Mouse (Mus musculus) urinary bladder, postnatal 36 days (tissue): ENCODE data around the gene Itpkb.
A peak's percentile ranks its signal among the peaks of the same experiment; 100 is the strongest.

Experiments
- DNase-seq, 2 experiments: peaks; one replicate each; pipeline ENCODE4 v3.0.0; 2022; ENCODE audit warnings: low spot score in 2 of 2, mixed read lengths in 1 of 2

Itpkb gene

GRCm38 (mm10) chr1:180420496-180421164 lies 90.3 kb downstream of the Itpkb start:
- DNase-seq, result no peak

GRCm38 (mm10) chr1:180421165-180421909 lies 91.1 kb downstream of the Itpkb start:
- DNase-seq, result no peak

GRCm38 (mm10) chr1:180422076-180422828 lies 92.0 kb downstream of the Itpkb start:
- peak; percentile 50 to 66 for DNase-seq

- no peak for DNase-seq
Observed at GRCm38 (mm10) chr1:180423008-180423639, 92.8 kb downstream of the Itpkb start.

- no peak for DNase-seq
Observed at GRCm38 (mm10) chr1:180423931-180424330, 93.6 kb downstream of the Itpkb start.

GRCm38 (mm10) chr1:180426405-180426804 lies 96.1 kb downstream of the Itpkb start:
- DNase-seq, result no peak

- no peak for DNase-seq
Observed at GRCm38 (mm10) chr1:180427685-180428084, 97.4 kb downstream of the Itpkb start.

- DNase-seq, result peak in 1 of 2 experiments; percentile 60
Observed at GRCm38 (mm10) chr1:180428101-180428712, 97.9 kb downstream of the Itpkb start.

- no peak for DNase-seq
Observed at GRCm38 (mm10) chr1:180428871-180429270, 98.6 kb downstream of the Itpkb start.

GRCm38 (mm10) chr1:180429819-180430218 lies 99.5 kb downstream of the Itpkb start:
- DNase-seq, result no peak

GRCm38 (mm10) chr1:180431833-180432232 lies 101.5 kb downstream of the Itpkb start:
- no peak for DNase-seq

- DNase-seq, result no peak
Observed at GRCm38 (mm10) chr1:180433098-180433538, 102.8 kb downstream of the Itpkb start.

- DNase-seq, result peak; percentile 27 to 42
Observed at GRCm38 (mm10) chr1:180433796-180434566, 103.7 kb downstream of the Itpkb start.

GRCm38 (mm10) chr1:180434925-180435324 lies 104.6 kb downstream of the Itpkb start:
- DNase-seq, result no peak

- no peak for DNase-seq
Observed at GRCm38 (mm10) chr1:180439496-180439895, 109.2 kb downstream of the Itpkb start.

GRCm38 (mm10) chr1:180444411-180444810 lies 114.1 kb downstream of the Itpkb start:
- DNase-seq, result no peak

GRCm38 (mm10) chr1:180449641-180450040 lies 119.4 kb downstream of the Itpkb start:
- no peak for DNase-seq

- no peak for DNase-seq
Observed at GRCm38 (mm10) chr1:180458274-180458673, 128.0 kb downstream of the Itpkb start.

GRCm38 (mm10) chr1:180458680-180459079 lies 128.4 kb downstream of the Itpkb start:
- no peak for DNase-seq

- DNase-seq, result no peak
Observed at GRCm38 (mm10) chr1:180460721-180461120, 130.4 kb downstream of the Itpkb start.

GRCm38 (mm10) chr1:180462396-180462795 lies 132.1 kb downstream of the Itpkb start:
- DNase-seq, result no peak
